ENCODE assay signal across 11 mouse cellular contexts in the genomic region with DNA sequence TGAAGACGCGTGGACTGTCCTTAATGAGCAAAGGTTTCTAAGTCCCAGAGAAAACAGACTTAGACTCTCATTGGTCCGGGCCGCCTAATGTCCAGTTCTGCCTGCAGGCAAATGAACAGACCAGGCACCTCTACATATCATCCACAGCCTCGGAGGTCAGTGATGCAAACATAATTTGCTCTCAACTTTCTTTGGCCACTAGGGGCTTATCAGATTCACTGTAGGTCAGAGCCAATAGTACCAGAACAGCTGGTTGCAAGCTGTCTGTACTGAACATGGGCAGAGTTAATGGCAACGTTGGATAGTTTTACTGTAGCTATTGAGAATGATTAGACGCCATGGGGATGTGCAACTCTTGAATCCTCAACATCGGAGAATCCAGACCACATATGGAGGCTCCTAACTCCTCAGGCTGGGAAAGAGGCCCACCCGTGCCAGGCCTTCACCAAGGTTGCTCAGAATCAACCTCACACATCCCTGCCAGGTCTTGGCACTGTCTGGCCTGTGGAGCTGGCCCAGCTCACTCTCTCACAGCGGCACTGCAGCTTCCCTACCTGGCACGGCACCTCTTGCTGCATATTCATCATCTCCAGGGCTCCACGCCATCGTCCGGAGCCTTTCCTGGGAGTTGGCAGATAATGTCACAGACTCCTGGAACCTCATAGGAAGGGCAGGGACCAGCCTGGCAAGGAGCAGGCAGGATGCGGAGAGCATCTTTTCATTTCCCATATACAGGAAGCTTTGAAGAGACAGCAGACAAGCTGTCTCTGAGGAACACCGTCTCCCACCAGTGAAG.
DNase-seq lines count a peak whose midpoint lies in the region; ATAC-seq and TF ChIP-seq lines count a peak whose summit lies in the region.
"Had no signal": no experiment of that assay in that cellular context is flagged by ENCODE, and none has a peak within 500 bp of the region (broad histone marks: within the 10 kb centered on the region; RNA-seq: fewer than 3 reads in every experiment).

No protein-coding gene starts in this region.

- TF ChIP-seq POLR2A in lung, adult 2 months (IDR thresholded peaks at IDR 0.05; ENCODE audit: borderline replicate concordance, extremely low read depth, low read depth, low read length) = no peak

- ATAC-seq in frontal cortex, adult (ENCODE audit: low TSS enrichment) = peak; percentile 47; the same call in 1 of the 2 replicates
- ATAC-seq in inflammation-experienced regulatory T-cells, adult 6 months = no peak
- ATAC-seq: midbrain, embryonic 16.5 days had no signal

- peaks cover 5% of the 10 kb centered on the region for H3K4me1 ChIP-seq in lung, adult 2 months (ENCODE audit: control insufficient read depth, insufficient read depth, low read length)
- H3K4me1 ChIP-seq: liver, embryonic 15.5 days; stomach, embryonic 15.5 days had no signal

- WGBS in lung, adult 2 months = 63% methylated on average over 16 of the region's 16 CpGs

- H3K4me3 ChIP-seq in lung, adult 2 months (replicated peaks; ENCODE audit: extremely low read depth, low read depth, low read length) = no peak overlapping the region
- H3K4me3 ChIP-seq: liver, embryonic 15.5 days; stomach, embryonic 15.5 days had no signal

- DNase-seq in frontal cortex, postnatal 25 days (ENCODE audit: low spot score in 2 of 2) = no peak
- peak; percentile 13 for DNase-seq in right cerebral cortex, adult 18-20 months
- DNase-seq in right cerebral cortex, postnatal 36 days (ENCODE audit: low spot score in 2 of 2) = no peak
- peak; percentile 13 for DNase-seq in lung, adult 2 months
- no peak for DNase-seq in spleen, adult 18-20 months
- DNase-seq in natural killer cell, adult 2 months (ENCODE audit: low spot score in 2 of 2) = no peak

- TF ChIP-seq CTCF in lung, adult 2 months (IDR thresholded peaks at IDR 0.05; ENCODE audit: insufficient read depth, low read length) = no peak

Comparison
In these comparisons a context has a peak if more than half of its experiments do, and no peak if none do; other contexts are left out.
1. DNase-seq: peak in right cerebral cortex, adult 18-20 months (single experiment) and lung, adult 2 months (single experiment); none in frontal cortex, postnatal 25 days (0 of 2), right cerebral cortex, postnatal 36 days (0 of 2), spleen, adult 18-20 months (0 of 2) and natural killer cell, adult 2 months (0 of 2).